Mouse (Mus musculus) cerebellum, adult 9-10 months (tissue): Measurements from ENCODE around the gene Gm3298.
"Not testable (repeated sequence)": the region's sequence is repeated elsewhere in the genome, so short reads cannot be mapped to it uniquely, and the experiment has no call there.

ENCODE experiments used
- DNase-seq: peaks from one replicate; pipeline ENCODE4 v3.0.0; 2022

The Gm3298 gene

GRCm38 (mm10) chr14:5015591-5015990 is at the start of gene Gm3298:
Gene Gm3298, plus strand, starts transcription at chr14:5015891.
- not testable (repeated sequence) for DNase-seq

- DNase-seq, result not testable (repeated sequence)
Observed at GRCm38 (mm10) chr14:4983635-4984034, 32.1 kb upstream of the Gm3298 start, which contains the start of gene Gm8297. Gene Gm8297, plus strand, starts transcription at chr14:4983935.

GRCm38 (mm10) chr14:5050329-5050728 is 34.6 kb downstream of the Gm3298 start, which contains the start of gene 4930555G01Rik:
Gene 4930555G01Rik, plus strand, starts transcription at chr14:5050629.
- not testable (repeated sequence) for DNase-seq
